9 mouse cellular contexts compared by ENCODE assay signal in the genomic region with DNA sequence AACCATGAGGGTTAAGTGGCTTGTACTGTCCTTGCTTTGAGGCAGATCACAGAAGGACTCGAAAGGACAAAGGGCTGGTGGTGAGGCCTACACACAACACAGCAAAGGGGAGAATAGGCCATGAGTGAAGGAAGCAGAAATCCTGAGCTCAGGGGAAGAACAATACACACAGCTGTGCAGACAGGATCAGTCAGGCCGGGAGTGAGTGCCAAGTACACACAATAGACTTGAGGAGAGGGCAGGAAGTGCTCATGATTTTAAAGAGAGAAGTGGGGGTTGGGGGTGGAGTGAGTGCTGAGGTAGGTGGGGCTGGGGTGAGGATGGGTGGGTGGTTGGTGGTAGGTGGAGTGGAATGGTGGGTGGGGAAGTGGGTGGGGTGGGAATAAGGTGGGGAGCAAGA.
A peak's percentile ranks its signal among the peaks of the same experiment; 100 is the strongest.
DNase-seq lines count a peak whose midpoint lies in the region; ATAC-seq and TF ChIP-seq lines count a peak whose summit lies in the region.
"Had no signal": no experiment of that assay in that cellular context is flagged by ENCODE, and none has a peak within 500 bp of the region (broad histone marks: within the 10 kb centered on the region; RNA-seq: fewer than 3 reads in every experiment).

No protein-coding gene starts in this region.

- peak; percentile 18 for DNase-seq in T-cell, adult 2 months (ENCODE audit: low spot score)
- peak; percentile 14 for DNase-seq in stomach, postnatal 0 days (ENCODE audit: low spot score)
- DNase-seq in cerebellum, postnatal 14 days, result no peak
- no peak for DNase-seq in kidney, adult 18-20 months

- no peaks in the 10 kb centered on the region for H3K27me3 ChIP-seq in intestine, embryonic 16.5 days (replicated peaks; ENCODE audit: control insufficient read depth, insufficient read depth, low read length)
- H3K27me3 ChIP-seq in intestine, embryonic 15.5 days (replicated peaks), result no peaks in the 10 kb centered on the region
- H3K27me3 ChIP-seq in heart, embryonic 16.5 days (ENCODE audit: control insufficient read depth, insufficient read depth, low read length), result no peaks in the 10 kb centered on the region
- H3K27me3 ChIP-seq in stomach, postnatal 0 days (ENCODE audit: control insufficient read depth, insufficient read depth, low read length), result no peaks in the 10 kb centered on the region
- H3K27me3 ChIP-seq in intestine, postnatal 0 days (replicated peaks; ENCODE audit: control insufficient read depth, insufficient read depth, low read length), result no peaks in the 10 kb centered on the region
- H3K27me3 ChIP-seq: liver, embryonic 15.5 days had no signal

- H3K36me3 ChIP-seq in intestine, embryonic 16.5 days (ENCODE audit: control insufficient read depth, insufficient read depth, low read length), result no peaks in the 10 kb centered on the region
- no peaks in the 10 kb centered on the region for H3K36me3 ChIP-seq in intestine, embryonic 15.5 days
- no peaks in the 10 kb centered on the region for H3K36me3 ChIP-seq in heart, embryonic 16.5 days (ENCODE audit: control insufficient read depth, insufficient read depth)
- no peaks in the 10 kb centered on the region for H3K36me3 ChIP-seq in stomach, postnatal 0 days (ENCODE audit: control insufficient read depth, insufficient read depth, low read length)
- no peaks in the 10 kb centered on the region for H3K36me3 ChIP-seq in intestine, postnatal 0 days (ENCODE audit: control insufficient read depth, insufficient read depth)
- H3K36me3 ChIP-seq: liver, embryonic 15.5 days had no signal

- TF ChIP-seq CTCF in stomach, postnatal 0 days (IDR thresholded peaks at IDR 0.05; ENCODE audit: low read depth), result no peak
- no peak for TF ChIP-seq CTCF in intestine, postnatal 0 days (IDR thresholded peaks at IDR 0.05; ENCODE audit: low read depth)

- H3K27ac ChIP-seq in intestine, embryonic 16.5 days (ENCODE audit: low read length), result no peak overlapping the region
- no peak overlapping the region for H3K27ac ChIP-seq in intestine, embryonic 15.5 days
- H3K27ac ChIP-seq in heart, embryonic 16.5 days (ENCODE audit: low read length), result peak overlapping the region; percentile 31; the same call in 1 of the 2 replicates
- H3K27ac ChIP-seq in stomach, postnatal 0 days (replicated peaks), result no peak overlapping the region
- no peak overlapping the region for H3K27ac ChIP-seq in intestine, postnatal 0 days (ENCODE audit: low read depth, low read length)
- H3K27ac ChIP-seq: liver, embryonic 15.5 days had no signal

- no peak for TF ChIP-seq EP300 in stomach, postnatal 0 days (optimal IDR thresholded peaks at IDR 0.05)

- WGBS in intestine, embryonic 16.5 days, result 46% methylated on average over 2 of the region's 2 CpGs
- WGBS in intestine, embryonic 15.5 days, result 50% methylated on average over 2 of the region's 2 CpGs
- 39% methylated on average over 2 of the region's 2 CpGs for WGBS in heart, embryonic 16.5 days
- WGBS in stomach, postnatal 0 days, result 19% methylated on average over 2 of the region's 2 CpGs
- WGBS in intestine, postnatal 0 days, result 49% methylated on average over 2 of the region's 2 CpGs

- H3K9me3 ChIP-seq in intestine, embryonic 16.5 days (ENCODE audit: control insufficient read depth, low read length), result no peaks in the 10 kb centered on the region
- H3K9me3 ChIP-seq in intestine, embryonic 15.5 days, result no peaks in the 10 kb centered on the region
- no peaks in the 10 kb centered on the region for H3K9me3 ChIP-seq in heart, embryonic 16.5 days (replicated peaks; ENCODE audit: control insufficient read depth, low read length)
- H3K9me3 ChIP-seq in stomach, postnatal 0 days (ENCODE audit: control insufficient read depth, low read length), result no peaks in the 10 kb centered on the region
- H3K9me3 ChIP-seq in intestine, postnatal 0 days (ENCODE audit: control insufficient read depth), result no peaks in the 10 kb centered on the region
- H3K9me3 ChIP-seq: liver, embryonic 15.5 days had no signal

- H3K4me1 ChIP-seq in intestine, embryonic 16.5 days (ENCODE audit: control insufficient read depth, insufficient read depth, low read length), result no peaks in the 10 kb centered on the region
- no peaks in the 10 kb centered on the region for H3K4me1 ChIP-seq in intestine, embryonic 15.5 days (replicated peaks)
- H3K4me1 ChIP-seq in heart, embryonic 16.5 days (ENCODE audit: control insufficient read depth, insufficient read depth, low read length), result peaks cover under 1% of the 10 kb centered on the region; the same call in 1 of the 2 replicates
- no peaks in the 10 kb centered on the region for H3K4me1 ChIP-seq in stomach, postnatal 0 days (replicated peaks; ENCODE audit: control insufficient read depth, insufficient read depth)
- no peaks in the 10 kb centered on the region for H3K4me1 ChIP-seq in intestine, postnatal 0 days (replicated peaks; ENCODE audit: control insufficient read depth, insufficient read depth, low read length)
- H3K4me1 ChIP-seq: liver, embryonic 15.5 days had no signal

- ATAC-seq in intestine, embryonic 16.5 days, result peak; percentile 33; the same call in 1 of the 2 replicates
- no peak for ATAC-seq in intestine, embryonic 15.5 days
- peak; percentile 55; the same call in 1 of the 2 replicates for ATAC-seq in heart, embryonic 16.5 days (replicated peaks; ENCODE audit: extremely low read depth, insufficient read depth, low FRiP score)
- ATAC-seq in stomach, postnatal 0 days (ENCODE audit: low FRiP score, low TSS enrichment), result no peak
- no peak for ATAC-seq in intestine, postnatal 0 days

- H3K9ac ChIP-seq in intestine, embryonic 16.5 days (ENCODE audit: low read depth, low read length), result no peak overlapping the region
- H3K9ac ChIP-seq in intestine, embryonic 15.5 days, result no peak overlapping the region
- no peak overlapping the region for H3K9ac ChIP-seq in heart, embryonic 16.5 days (ENCODE audit: low read length)
- no peak overlapping the region for H3K9ac ChIP-seq in stomach, postnatal 0 days (ENCODE audit: low read length)
- H3K9ac ChIP-seq in intestine, postnatal 0 days (ENCODE audit: low read depth, low read length), result no peak overlapping the region
- H3K9ac ChIP-seq: liver, embryonic 15.5 days had no signal

- no peak overlapping the region for H3K4me3 ChIP-seq in intestine, embryonic 16.5 days (ENCODE audit: low read length)
- H3K4me3 ChIP-seq in intestine, embryonic 15.5 days (replicated peaks), result no peak overlapping the region
- no peak overlapping the region for H3K4me3 ChIP-seq in heart, embryonic 16.5 days (ENCODE audit: low read length)
- no peak overlapping the region for H3K4me3 ChIP-seq in stomach, postnatal 0 days (ENCODE audit: low read depth, low read length)
- no peak overlapping the region for H3K4me3 ChIP-seq in intestine, postnatal 0 days (ENCODE audit: low read depth, low read length)
- H3K4me3 ChIP-seq: liver, embryonic 15.5 days had no signal

- H3K4me2 ChIP-seq in intestine, embryonic 16.5 days (ENCODE audit: low read depth, low read length), result no peak overlapping the region
- H3K4me2 ChIP-seq in intestine, embryonic 15.5 days (replicated peaks), result no peak overlapping the region
- H3K4me2 ChIP-seq in heart, embryonic 16.5 days (ENCODE audit: low read depth, low read length), result no peak overlapping the region
- H3K4me2 ChIP-seq in stomach, postnatal 0 days (replicated peaks; ENCODE audit: low read depth), result no peak overlapping the region
- H3K4me2 ChIP-seq in intestine, postnatal 0 days (replicated peaks; ENCODE audit: low read depth), result no peak overlapping the region
- H3K4me2 ChIP-seq: liver, embryonic 15.5 days had no signal

Comparison
In these comparisons a context has a peak if more than half of its experiments do, and no peak if none do; other contexts are left out.
1. ATAC-seq: peak in intestine, embryonic 16.5 days (single experiment) and heart, embryonic 16.5 days (single experiment); none in intestine, embryonic 15.5 days (single experiment), stomach, postnatal 0 days (single experiment) and intestine, postnatal 0 days (single experiment).
2. DNase-seq: peak in T-cell, adult 2 months (single experiment) and stomach, postnatal 0 days (single experiment); none in cerebellum, postnatal 14 days (0 of 2) and kidney, adult 18-20 months (single experiment).